Mouse (Mus musculus) C2C12 (cell line): Measurements from ENCODE around the gene Rab29. TPM values are rescaled to one million over a fixed set of nuclear protein-coding genes. Genes with fewer than 3 reads are reported as not detected.

ENCODE experiments used
- H3K27me3 ChIP-seq: one replicate; pipeline ENCODE4 v1.6.1; 2011; ENCODE audit not compliant: control insufficient read depth, insufficient read depth, insufficient read length
- H3K36me3 ChIP-seq: one replicate; pipeline ENCODE4 v1.6.1; 2011; ENCODE audit not compliant: control insufficient read depth, insufficient read depth
- H3K4me3 ChIP-seq: one replicate; pipeline ENCODE4 v1.5.1; 2011; ENCODE audit warnings: mild to moderate bottlenecking, control low read depth; ENCODE audit not compliant: poor library complexity, insufficient read depth, severe bottlenecking
- H3K79me2 ChIP-seq: one replicate; pipeline ENCODE4 v1.6.1; 2011; ENCODE audit not compliant: control insufficient read depth, insufficient read depth
- H3K79me3 ChIP-seq: one replicate; pipeline ENCODE4 v1.6.1; 2011; ENCODE audit warnings: low read depth, control low read depth
- H3ac ChIP-seq: one replicate; pipeline ENCODE3; 2011; ENCODE audit warnings: low read depth; ENCODE audit not compliant: control insufficient read depth, insufficient read length
- CEBPB ChIP-seq: IDR thresholded peaks from one replicate; pipeline ENCODE4 v1.6.1; 2011; ENCODE audit warnings: low read depth, mild to moderate bottlenecking, control low read depth, moderate library complexity
- CTCF ChIP-seq: IDR thresholded peaks from one replicate; pipeline ENCODE4 v1.5.1; 2011; ENCODE audit not compliant: control insufficient read depth, insufficient read depth, insufficient read length
- FOSL1 ChIP-seq: IDR thresholded peaks from one replicate; pipeline ENCODE4 v1.8.0; 2011; ENCODE audit warnings: mild to moderate bottlenecking, low read length; ENCODE audit not compliant: poor library complexity, insufficient read depth, severe bottlenecking
- MAX ChIP-seq: IDR thresholded peaks from one replicate; pipeline ENCODE4 v1.6.1; 2011; ENCODE audit warnings: mild to moderate bottlenecking, control low read depth
- MYOD1 ChIP-seq: IDR thresholded peaks from one replicate; pipeline ENCODE4 v1.6.1; 2011; ENCODE audit warnings: low read depth; ENCODE audit not compliant: control insufficient read depth, insufficient read length
- MYOG ChIP-seq: IDR thresholded peaks from one replicate; pipeline ENCODE4 v1.6.1; 2011; ENCODE audit not compliant: control insufficient read depth, insufficient read length; ENCODE audit errors: extremely low read depth
- USF1 ChIP-seq: IDR thresholded peaks from one replicate; pipeline ENCODE4 v1.6.1; 2011; ENCODE audit warnings: low read depth, mild to moderate bottlenecking, control low read depth, moderate library complexity
- polyA plus RNA-seq: library from polyadenylated mRNA; unstranded; fragments of >200 nt; fragmentation: generic; extraction: Trizol; gene quantifications from one replicate; pipeline ENCODE4 v1.2.1, GENCODE M21; 2012; ENCODE audit warnings: missing spikeins

Gene Rab29
- polyA plus RNA-seq, 1 experiment: 3.7 TPM

- TF ChIP-seq USF1 (no peak), CEBPB (no peak), CTCF (no peak), MYOD1 (no peak), MAX (no peak), MYOG (no peak), FOSL1 (no peak)
- Histone ChIP-seq H3K79me3 (no peaks in the 10 kb centered on the region), H3ac (no peak overlapping the region), H3K36me3 (no peaks in the 10 kb centered on the region), H3K4me3 (no peak overlapping the region), H3K79me2 (no peaks in the 10 kb centered on the region), H3K27me3 (no peaks in the 10 kb centered on the region)
Measured at GRCm38 (mm10) chr1:131824528-131825181, 42.4 kb upstream of the Rab29 start.

- Histone ChIP-seq H3K27me3 (no peaks in the 10 kb centered on the region), H3K79me3 (no peaks in the 10 kb centered on the region), H3K36me3 (no peaks in the 10 kb centered on the region), H3ac (peak within 1 kb of the TSS; percentile 87), H3K4me3 (peak within 1 kb of the TSS; percentile 68), H3K79me2 (no peaks in the 10 kb centered on the region)
- TF ChIP-seq CEBPB (no peak), CTCF (no peak), USF1 (no peak), MYOD1 (no peak), FOSL1 (no peak), MAX (no peak), MYOG (no peak)
Measured at GRCm38 (mm10) chr1:131827207-131827786, 39.7 kb upstream of the Rab29 start, which contains the start of gene Slc41a1. Gene Slc41a1 (plus strand): TSS chr1:131827493.

GRCm38 (mm10) chr1:131827787-131828258 lies 39.2 kb upstream of the Rab29 start:
- no peaks in the 10 kb centered on the region for H3K36me3 ChIP-seq

GRCm38 (mm10) chr1:131828297-131829126 lies 38.5 kb upstream of the Rab29 start:
- Histone ChIP-seq H3K79me3 (no peaks in the 10 kb centered on the region), H3K36me3 (no peaks in the 10 kb centered on the region), H3K27me3 (no peaks in the 10 kb centered on the region), H3ac (peak overlapping the region; percentile 87), H3K79me2 (no peaks in the 10 kb centered on the region), H3K4me3 (peak overlapping the region; percentile 68)
- no peak for TF ChIP-seq CTCF
- TF ChIP-seq MAX: no peak
- TF ChIP-seq FOSL1: no peak
- no peak for TF ChIP-seq MYOG
- no peak for TF ChIP-seq USF1
- no peak for TF ChIP-seq CEBPB
- TF ChIP-seq MYOD1: no peak

More at GRCm38 (mm10) chr1:131827787-131828258, 39.2 kb upstream of the Rab29 start:
- no peak for TF ChIP-seq CEBPB
- TF ChIP-seq MAX: peak; percentile 7
- peak overlapping the region; percentile 68 for H3K4me3 ChIP-seq
- H3K27me3 ChIP-seq: no peaks in the 10 kb centered on the region
- H3K79me2 ChIP-seq: no peaks in the 10 kb centered on the region
- H3ac ChIP-seq: peak overlapping the region; percentile 87
- H3K79me3 ChIP-seq: no peaks in the 10 kb centered on the region

GRCm38 (mm10) chr1:131829279-131829678 lies 37.7 kb upstream of the Rab29 start:
- TF ChIP-seq USF1: no peak
- no peak for TF ChIP-seq FOSL1
- no peak for TF ChIP-seq MYOG
- no peak for TF ChIP-seq MYOD1
- no peak for TF ChIP-seq MAX
- TF ChIP-seq CEBPB: no peak
- TF ChIP-seq CTCF: no peak
- Histone ChIP-seq H3K36me3 (no peaks in the 10 kb centered on the region), H3K79me2 (no peaks in the 10 kb centered on the region), H3K4me3 (no peak overlapping the region), H3ac (no peak overlapping the region), H3K79me3 (no peaks in the 10 kb centered on the region), H3K27me3 (no peaks in the 10 kb centered on the region)
